Mouse (Mus musculus) liver, embryonic 13.5 days (tissue): ENCODE results near the gene Aldh9a1. TPM values are rescaled to one million over a fixed set of nuclear protein-coding genes. Genes with fewer than 3 reads are reported as not detected.

Experiments
- ATAC-seq: fragments of 200-750 bp; cut with Nextera tagmentation; 2 replicates; pipeline ENCODE4 v1.8.0; 2017; ENCODE audit warnings: low read depth, mild to moderate bottlenecking, moderate number of reproducible peaks, moderate library complexity
- DNase-seq: peaks from one replicate; pipeline ENCODE4 v3.0.0; 2022
- H3K27ac ChIP-seq: fragments of 300-500 bp; sonication (generic); 2 replicates; pipeline ENCODE4 v1.5.1; 2015; ENCODE audit warnings: moderate library complexity, mild to moderate bottlenecking, inconsistent platforms
- H3K27me3 ChIP-seq: fragments of 300-500 bp; sonication (generic); 2 replicates; pipeline ENCODE4 v1.6.1; 2015; ENCODE audit warnings: mild to moderate bottlenecking, inconsistent platforms
- H3K36me3 ChIP-seq: fragments of 300-500 bp; sonication (generic); 2 replicates; pipeline ENCODE4 v1.6.1; 2015; ENCODE audit warnings: mild to moderate bottlenecking, inconsistent platforms
- H3K4me1 ChIP-seq: fragments of 300-500 bp; sonication (generic); replicated peaks from 2 replicates; pipeline ENCODE4 v1.6.1; 2015; ENCODE audit warnings: inconsistent platforms
- H3K4me2 ChIP-seq: fragments of 300-500 bp; sonication (generic); 2 replicates; pipeline ENCODE4 v1.6.1; 2015; ENCODE audit warnings: inconsistent platforms, mild to moderate bottlenecking, moderate library complexity
- H3K4me3 ChIP-seq: fragments of 300-500 bp; sonication (generic); replicated peaks from 2 replicates; pipeline ENCODE4 v1.5.1; 2015; ENCODE audit warnings: mild to moderate bottlenecking, inconsistent platforms
- H3K9ac ChIP-seq: fragments of 300-500 bp; sonication (generic); 2 replicates; pipeline ENCODE4 v1.6.1; 2015; ENCODE audit warnings: mild to moderate bottlenecking, inconsistent platforms
- H3K9me3 ChIP-seq: fragments of 300-500 bp; sonication (generic); replicated peaks from 2 replicates; pipeline ENCODE4 v1.6.1; 2016; ENCODE audit warnings: inconsistent platforms
- WGBS: fragments of 180-500 bp; shearing (Covaris S2); methylation state at CpG from one replicate; pipeline ENCODE4 v1.1.7; 2015; ENCODE audit not compliant: insufficient replicate concordance; 5-methylcytosine and 5-hydroxymethylcytosine counted together
- polyA plus RNA-seq: library from polyadenylated mRNA; unstranded; fragments of >200 nt; fragmentation: Nextera tagmentation; extraction: Ambion mirVana; gene quantifications from 2 replicates; pipeline ENCODE4 v1.2.1, GENCODE M21; 2015

The Aldh9a1 gene
- polyA plus RNA-seq, 1 experiment from 2014 or later = 85.4 TPM

GRCm38 (mm10) chr1:167374003-167374784 is 24.4 kb downstream of the Aldh9a1 start:
- H3K4me3 ChIP-seq = peak overlapping the region; percentile 40
- peaks cover 94% of the 10 kb centered on the region for H3K4me1 ChIP-seq
- H3K9ac ChIP-seq = peak overlapping the region; percentile 67
- ATAC-seq = peak; percentile 78
- peak; percentile 82 for DNase-seq
- H3K4me2 ChIP-seq = peak overlapping the region; percentile 52
- peak overlapping the region; percentile 87 for H3K27ac ChIP-seq
- 33% methylated on average over 15 of the region's 15 CpGs for WGBS
- H3K36me3 ChIP-seq = peaks cover 98% of the 10 kb centered on the region
- no peaks in the 10 kb centered on the region for H3K27me3 ChIP-seq
- H3K9me3 ChIP-seq = no peaks in the 10 kb centered on the region

- Histone ChIP-seq H3K9ac (peak overlapping the region; percentile 67), H3K4me2 (peak overlapping the region; percentile 52), H3K4me3 (peak overlapping the region; percentile 40), H3K36me3 (peaks cover 100% of the 10 kb centered on the region), H3K4me1 (peaks cover 94% of the 10 kb centered on the region), H3K9me3 (no peaks in the 10 kb centered on the region), H3K27ac (peak overlapping the region; percentile 87), H3K27me3 (no peaks in the 10 kb centered on the region)
- no peak; the same call in 1 of the 2 replicates for ATAC-seq
- WGBS = 75% methylated on average over 2 of the region's 2 CpGs
- no peak for DNase-seq
Observed at GRCm38 (mm10) chr1:167374942-167375341, 25.2 kb downstream of the Aldh9a1 start.

- 75% methylated on average over 6 of the region's 6 CpGs for WGBS
- DNase-seq (no peak), ATAC-seq (no peak)
- Histone ChIP-seq H3K27me3 (no peaks in the 10 kb centered on the region), H3K4me2 (no peak overlapping the region), H3K4me3 (no peak overlapping the region), H3K9me3 (no peaks in the 10 kb centered on the region), H3K27ac (peak overlapping the region; percentile 40), H3K9ac (peak overlapping the region; percentile 12; the same call in 1 of the 2 replicates), H3K4me1 (peaks cover 95% of the 10 kb centered on the region), H3K36me3 (peaks cover 95% of the 10 kb centered on the region)
Observed at GRCm38 (mm10) chr1:167378019-167378418, 28.2 kb downstream of the Aldh9a1 start.

GRCm38 (mm10) chr1:167379751-167380150 is 30.0 kb downstream of the Aldh9a1 start:
- H3K27me3 ChIP-seq = no peaks in the 10 kb centered on the region
- peaks cover 83% of the 10 kb centered on the region for H3K36me3 ChIP-seq
- DNase-seq (no peak), ATAC-seq (no peak)
- no peak overlapping the region for H3K4me3 ChIP-seq
- 86% methylated on average over 5 of the region's 5 CpGs for WGBS
- no peaks in the 10 kb centered on the region for H3K9me3 ChIP-seq
- no peak overlapping the region for H3K4me2 ChIP-seq
- peak overlapping the region; percentile 24; the same call in 1 of the 2 replicates for H3K9ac ChIP-seq
- peak overlapping the region; percentile 100; the same call in 1 of the 2 replicates for H3K27ac ChIP-seq
- H3K4me1 ChIP-seq = peaks cover 97% of the 10 kb centered on the region

- 95% methylated on average over 2 of the region's 2 CpGs for WGBS
- no peak for ATAC-seq
- H3K4me3 ChIP-seq = no peak overlapping the region
- H3K4me1 ChIP-seq = peaks cover 97% of the 10 kb centered on the region
- no peak for DNase-seq
- H3K9ac ChIP-seq = peak overlapping the region; percentile 24; the same call in 1 of the 2 replicates
- peaks cover 78% of the 10 kb centered on the region for H3K36me3 ChIP-seq
- H3K9me3 ChIP-seq = no peaks in the 10 kb centered on the region
- no peaks in the 10 kb centered on the region for H3K27me3 ChIP-seq
- no peak overlapping the region for H3K4me2 ChIP-seq
- peak overlapping the region; percentile 100 for H3K27ac ChIP-seq
Observed at GRCm38 (mm10) chr1:167380223-167380622, 30.4 kb downstream of the Aldh9a1 start.

- peak overlapping the region; percentile 100 for H3K27ac ChIP-seq
- DNase-seq = no peak
- no peaks in the 10 kb centered on the region for H3K9me3 ChIP-seq
- H3K4me2 ChIP-seq = peak overlapping the region; percentile 70
- H3K4me3 ChIP-seq = no peak overlapping the region
- ATAC-seq = no peak
- H3K9ac ChIP-seq = peak overlapping the region; percentile 71
- H3K27me3 ChIP-seq = no peaks in the 10 kb centered on the region
- WGBS = 79% methylated on average over 8 of the region's 8 CpGs
- H3K36me3 ChIP-seq = peaks cover 67% of the 10 kb centered on the region
- H3K4me1 ChIP-seq = peaks cover 97% of the 10 kb centered on the region
Observed at GRCm38 (mm10) chr1:167381050-167382015, 31.5 kb downstream of the Aldh9a1 start.

- no peak for ATAC-seq
- WGBS = 36% methylated on average over 7 of the region's 7 CpGs
- peak overlapping the region; percentile 40; the same call in 1 of the 2 replicates for H3K4me3 ChIP-seq
- no peaks in the 10 kb centered on the region for H3K9me3 ChIP-seq
- H3K27me3 ChIP-seq = no peaks in the 10 kb centered on the region
- H3K27ac ChIP-seq = peak overlapping the region; percentile 100
- no peak for DNase-seq
- peaks cover 99% of the 10 kb centered on the region for H3K4me1 ChIP-seq
- peak overlapping the region; percentile 71 for H3K9ac ChIP-seq
- H3K4me2 ChIP-seq = peak overlapping the region; percentile 70
- peaks cover 61% of the 10 kb centered on the region for H3K36me3 ChIP-seq
Observed at GRCm38 (mm10) chr1:167382316-167382715, 32.5 kb downstream of the Aldh9a1 start.

- ATAC-seq (no peak), DNase-seq (no peak)
- 60% methylated on average over 5 of the region's 5 CpGs for WGBS
- peak overlapping the region; percentile 100 for H3K27ac ChIP-seq
- peak overlapping the region; percentile 71 for H3K9ac ChIP-seq
- no peaks in the 10 kb centered on the region for H3K27me3 ChIP-seq
- peaks cover 99% of the 10 kb centered on the region for H3K4me1 ChIP-seq
- peaks cover 60% of the 10 kb centered on the region for H3K36me3 ChIP-seq
- peak overlapping the region; percentile 70 for H3K4me2 ChIP-seq
- peak overlapping the region; percentile 40 for H3K4me3 ChIP-seq
- H3K9me3 ChIP-seq = no peaks in the 10 kb centered on the region
Observed at GRCm38 (mm10) chr1:167382763-167383162, 33.0 kb downstream of the Aldh9a1 start.

- Histone ChIP-seq H3K4me3 (peak overlapping the region; percentile 40), H3K27me3 (no peaks in the 10 kb centered on the region), H3K27ac (peak overlapping the region; percentile 100), H3K9ac (peak overlapping the region; percentile 71), H3K36me3 (peaks cover 60% of the 10 kb centered on the region), H3K4me2 (peak overlapping the region; percentile 70), H3K4me1 (peaks cover 99% of the 10 kb centered on the region), H3K9me3 (no peaks in the 10 kb centered on the region)
- DNase-seq (no peak), ATAC-seq (no peak)
- WGBS = 63% methylated on average over 5 of the region's 5 CpGs
Observed at GRCm38 (mm10) chr1:167383178-167383577, 33.4 kb downstream of the Aldh9a1 start.

- Histone ChIP-seq H3K36me3 (peaks cover 60% of the 10 kb centered on the region), H3K4me1 (peaks cover 99% of the 10 kb centered on the region), H3K9me3 (no peaks in the 10 kb centered on the region), H3K27ac (peak overlapping the region; percentile 100), H3K4me3 (peak overlapping the region; percentile 40), H3K27me3 (no peaks in the 10 kb centered on the region), H3K4me2 (peak overlapping the region; percentile 70), H3K9ac (peak overlapping the region; percentile 74)
- 15% methylated on average over 3 of the region's 3 CpGs for WGBS
- DNase-seq (peak; percentile 89), ATAC-seq (peak; percentile 99)
Observed at GRCm38 (mm10) chr1:167384156-167384555, 34.4 kb downstream of the Aldh9a1 start.

GRCm38 (mm10) chr1:167385211-167385610 is 35.4 kb downstream of the Aldh9a1 start:
- H3K27ac ChIP-seq = peak overlapping the region; percentile 100
- H3K4me2 ChIP-seq = peak overlapping the region; percentile 70
- H3K27me3 ChIP-seq = no peaks in the 10 kb centered on the region
- peak overlapping the region; percentile 74 for H3K9ac ChIP-seq
- ATAC-seq = no peak
- H3K4me1 ChIP-seq = peaks cover 99% of the 10 kb centered on the region
- WGBS = 84% methylated on average over 2 of the region's 2 CpGs
- H3K9me3 ChIP-seq = no peaks in the 10 kb centered on the region
- no peak for DNase-seq
- H3K36me3 ChIP-seq = peaks cover 60% of the 10 kb centered on the region
- H3K4me3 ChIP-seq = peak overlapping the region; percentile 30; the same call in 1 of the 2 replicates
